Mouse (Mus musculus): Measurements from ENCODE around the gene Mettl23. TPM values are rescaled to one million over a fixed set of nuclear protein-coding genes. Genes with fewer than 3 reads are reported as not detected.
"Not testable (repeated sequence)": the region's sequence is repeated elsewhere in the genome, so short reads cannot be mapped to it uniquely, and the experiment has no call there.

Mettl23 gene
- polyA plus RNA-seq, 1 experiment from 2014 or later: 61.2 TPM

DNA sequence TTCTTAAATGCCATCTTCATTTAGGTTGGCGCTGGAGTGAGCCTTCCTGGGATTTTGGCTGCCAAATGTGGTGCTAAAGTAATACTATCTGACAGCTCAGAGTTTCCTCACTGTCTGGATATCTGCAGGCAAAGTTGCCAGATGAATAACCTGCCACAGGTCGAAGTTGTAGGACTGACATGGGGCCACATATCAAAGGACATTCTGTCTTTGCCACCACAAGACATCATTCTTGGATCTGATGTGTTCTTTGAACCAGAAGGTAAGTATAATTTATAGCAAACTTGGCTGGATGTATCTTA lies 5.8 kb downstream of the Mettl23 start:
- H3K4me3 ChIP-seq (ENCODE audit: low read depth, low read length); H3K4me2 ChIP-seq (ENCODE audit: low read depth); H3K27me3 ChIP-seq (ENCODE audit: control insufficient read depth, insufficient read depth, low read length); H3K36me3 ChIP-seq (ENCODE audit: control insufficient read depth, insufficient read depth, low read length); H3K9me3 ChIP-seq (ENCODE audit: control insufficient read depth, low read length); DNase-seq (ENCODE audit: low spot score); H3K9ac ChIP-seq (ENCODE audit: low read length); ATAC-seq (ENCODE audit: insufficient read depth, low FRiP score, low TSS enrichment); H3K27ac ChIP-seq (ENCODE audit: low read depth, low read length): not testable (repeated sequence)
- WGBS: 86% methylated on average over 2 of the region's 2 CpGs
- peaks cover 18% of the 10 kb centered on the region for H3K4me1 ChIP-seq (ENCODE audit: control insufficient read depth, insufficient read depth, low read length)

DNA sequence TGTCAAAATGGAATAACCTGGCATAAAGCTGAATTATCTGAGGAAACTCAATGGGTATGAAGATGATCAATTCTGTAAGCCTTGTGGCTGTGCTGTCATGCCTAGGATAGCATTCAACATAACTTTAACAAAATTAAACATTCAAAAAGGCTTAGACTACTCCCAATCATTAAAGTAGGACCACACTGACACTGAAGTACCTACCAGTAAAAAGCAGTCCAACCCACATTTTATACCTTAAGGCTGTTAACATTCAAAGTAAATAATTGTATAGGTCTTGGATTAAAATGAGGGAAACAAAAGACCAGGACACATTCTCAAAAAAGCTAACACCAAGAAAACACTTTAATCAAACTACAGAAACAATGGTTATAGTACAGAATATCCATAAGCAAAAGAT lies 6.5 kb downstream of the Mettl23 start:
- H3K4me1 ChIP-seq (ENCODE audit: control insufficient read depth, insufficient read depth, low read length): peaks cover 16% of the 10 kb centered on the region
- H3K4me2 ChIP-seq (ENCODE audit: low read depth): no peak overlapping the region
- no peak for ATAC-seq (ENCODE audit: insufficient read depth, low FRiP score, low TSS enrichment)
- no peaks in the 10 kb centered on the region for H3K27me3 ChIP-seq (ENCODE audit: control insufficient read depth, insufficient read depth, low read length)
- H3K9me3 ChIP-seq (ENCODE audit: control insufficient read depth, low read length): no peaks in the 10 kb centered on the region
- no peak overlapping the region for H3K9ac ChIP-seq (ENCODE audit: low read length)
- no peaks in the 10 kb centered on the region for H3K36me3 ChIP-seq (ENCODE audit: control insufficient read depth, insufficient read depth, low read length)
- no peak for DNase-seq (ENCODE audit: low spot score)
- no peak overlapping the region for H3K27ac ChIP-seq (ENCODE audit: low read depth, low read length)
- no peak overlapping the region for H3K4me3 ChIP-seq (ENCODE audit: low read depth, low read length)

DNA sequence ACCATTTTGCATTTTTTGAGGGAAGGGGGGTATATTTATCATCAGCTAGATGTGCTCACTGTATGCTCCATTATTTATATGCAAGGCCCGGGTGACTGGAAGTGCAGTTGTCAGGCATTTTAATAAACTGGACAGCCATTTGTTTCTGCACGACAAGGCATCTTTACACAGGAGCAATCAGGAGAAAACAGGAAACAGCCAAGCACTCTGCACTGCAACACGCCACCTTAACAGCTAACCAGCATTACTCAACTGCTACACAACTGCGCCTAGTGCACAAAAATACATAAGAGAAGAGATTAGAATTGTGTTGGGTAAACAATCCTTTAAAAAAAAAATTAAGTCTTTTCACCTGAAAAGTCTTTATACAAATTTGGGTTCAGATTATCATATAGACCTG lies 7.0 kb downstream of the Mettl23 start:
- Histone ChIP-seq H3K27ac (ENCODE audit: low read depth, low read length) (no peak overlapping the region), H3K4me3 (ENCODE audit: low read depth, low read length) (peak overlapping the region; percentile 73)
- 75% methylated on average over 4 of the region's 4 CpGs for WGBS

DNA sequence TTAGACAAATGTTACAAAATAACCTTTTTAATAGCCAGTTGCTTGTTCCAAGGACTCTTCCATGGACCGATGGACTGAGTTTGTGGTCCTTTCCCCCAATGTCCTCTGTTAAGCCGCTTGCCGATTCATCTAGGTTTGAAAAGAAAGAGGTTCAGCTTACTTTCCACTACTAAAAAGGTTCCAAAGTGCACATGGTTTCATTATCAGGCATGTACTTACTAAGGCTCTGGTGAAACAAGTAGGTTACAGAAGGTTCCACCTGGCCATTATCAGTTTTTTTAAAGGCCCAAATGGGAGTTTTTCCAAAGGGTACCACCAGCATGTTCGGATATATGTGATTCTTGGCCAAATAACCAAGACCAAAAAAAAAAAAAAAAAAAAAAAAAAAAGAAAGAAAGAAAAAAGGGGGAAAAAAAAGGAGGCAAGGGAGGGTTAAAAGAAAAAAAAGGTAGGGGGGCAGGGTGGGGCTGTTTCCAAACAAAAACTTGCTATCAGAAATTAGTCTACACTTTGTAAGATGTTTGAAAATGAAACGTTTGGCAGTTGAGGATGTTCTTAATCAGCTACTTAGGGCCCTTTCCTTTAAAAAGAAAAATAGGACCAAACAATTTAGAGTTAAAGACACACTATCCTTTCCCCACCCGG lies 7.9 kb downstream of the Mettl23 start:
- WGBS: 52% methylated on average over 6 of the region's 6 CpGs
- Histone ChIP-seq H3K27me3 (ENCODE audit: control insufficient read depth, insufficient read depth, low read length) (no peaks in the 10 kb centered on the region), H3K4me2 (ENCODE audit: low read depth) (peak overlapping the region; percentile 87), H3K4me1 (ENCODE audit: control insufficient read depth, insufficient read depth, low read length) (peaks cover 16% of the 10 kb centered on the region), H3K4me3 (ENCODE audit: low read depth, low read length) (peak overlapping the region; percentile 73), H3K9ac (ENCODE audit: low read length) (peak overlapping the region; percentile 97), H3K36me3 (ENCODE audit: control insufficient read depth, insufficient read depth, low read length) (no peaks in the 10 kb centered on the region), H3K9me3 (ENCODE audit: control insufficient read depth, low read length) (no peaks in the 10 kb centered on the region), H3K27ac (ENCODE audit: low read depth, low read length) (no peak overlapping the region)
- DNase-seq (ENCODE audit: low spot score): no peak
- no peak for ATAC-seq (ENCODE audit: insufficient read depth, low FRiP score, low TSS enrichment)

More for the DNA sequence above, 7.0 kb downstream of the Mettl23 start:
- no peaks in the 10 kb centered on the region for H3K9me3 ChIP-seq (ENCODE audit: control insufficient read depth, low read length)
- ATAC-seq (ENCODE audit: insufficient read depth, low FRiP score, low TSS enrichment): no peak
- H3K4me2 ChIP-seq (ENCODE audit: low read depth): peak overlapping the region; percentile 87; the same call in 1 of the 2 replicates
- DNase-seq (ENCODE audit: low spot score): no peak
- peaks cover 16% of the 10 kb centered on the region for H3K4me1 ChIP-seq (ENCODE audit: control insufficient read depth, insufficient read depth, low read length)
- no peak overlapping the region for H3K9ac ChIP-seq (ENCODE audit: low read length)
- H3K36me3 ChIP-seq (ENCODE audit: control insufficient read depth, insufficient read depth, low read length): no peaks in the 10 kb centered on the region
- no peaks in the 10 kb centered on the region for H3K27me3 ChIP-seq (ENCODE audit: control insufficient read depth, insufficient read depth, low read length)

DNA sequence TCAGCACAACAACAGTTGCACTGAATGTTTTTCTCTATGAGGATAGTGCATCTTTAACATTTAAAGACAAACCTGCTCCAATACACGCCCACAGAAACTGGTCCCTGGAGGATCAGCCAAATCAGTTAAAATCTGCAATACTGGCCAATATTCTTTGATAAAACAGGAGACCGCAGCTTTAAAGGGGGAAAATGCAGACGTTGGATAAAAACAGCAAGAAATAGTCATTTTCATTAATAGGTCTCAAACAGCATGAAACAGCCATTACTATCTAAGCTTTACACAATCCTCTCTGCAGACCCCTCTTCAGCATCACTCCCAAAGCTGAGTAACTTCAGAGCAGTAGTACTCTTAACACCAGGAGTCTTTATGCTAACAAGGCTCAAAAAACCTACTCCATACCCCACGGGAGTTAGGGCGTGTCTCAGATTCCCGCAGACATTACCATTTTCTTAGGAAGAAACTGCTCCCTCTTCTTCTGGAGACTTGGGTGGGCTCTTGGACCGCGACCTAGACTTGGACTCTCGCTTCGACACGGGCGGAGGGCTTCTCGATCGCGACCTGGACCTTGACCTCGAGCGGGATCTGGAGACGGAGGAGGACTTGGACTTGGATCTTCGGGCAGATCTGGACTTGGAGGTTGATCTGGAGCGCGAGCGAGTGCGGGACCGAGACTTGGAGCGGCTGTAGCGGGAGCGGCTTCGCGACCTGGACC lies 8.7 kb downstream of the Mettl23 start:
- Histone ChIP-seq H3K36me3 (ENCODE audit: control insufficient read depth, insufficient read depth, low read length) (no peaks in the 10 kb centered on the region), H3K27me3 (ENCODE audit: control insufficient read depth, insufficient read depth, low read length) (no peaks in the 10 kb centered on the region), H3K27ac (ENCODE audit: low read depth, low read length) (peak overlapping the region; percentile 97), H3K4me3 (ENCODE audit: low read depth, low read length) (peak overlapping the region; percentile 73), H3K4me1 (ENCODE audit: control insufficient read depth, insufficient read depth, low read length) (peaks cover 16% of the 10 kb centered on the region), H3K9me3 (ENCODE audit: control insufficient read depth, low read length) (no peaks in the 10 kb centered on the region), H3K9ac (ENCODE audit: low read length) (peak overlapping the region; percentile 97), H3K4me2 (ENCODE audit: low read depth) (peak overlapping the region; percentile 87)
- 1% methylated on average over 29 of the region's 29 CpGs for WGBS
- ATAC-seq (ENCODE audit: insufficient read depth, low FRiP score, low TSS enrichment) (no peak), DNase-seq (ENCODE audit: low spot score) (no peak)

GRCm38 (mm10) chr11:116852291-116852890 lies 9.3 kb downstream of the Mettl23 start, which contains the start of gene Mfsd11:
Mfsd11 (plus strand) TSS chr11:116852440.
- Histone ChIP-seq H3K4me1 (ENCODE audit: control insufficient read depth, insufficient read depth, low read length) (peaks cover 16% of the 10 kb centered on the region), H3K36me3 (ENCODE audit: control insufficient read depth, insufficient read depth, low read length) (no peaks in the 10 kb centered on the region), H3K4me3 (ENCODE audit: low read depth, low read length) (peak within 1 kb of the TSS; percentile 73), H3K9me3 (ENCODE audit: control insufficient read depth, low read length) (no peaks in the 10 kb centered on the region), H3K27ac (ENCODE audit: low read depth, low read length) (peak within 1 kb of the TSS; percentile 97), H3K27me3 (ENCODE audit: control insufficient read depth, insufficient read depth, low read length) (no peaks in the 10 kb centered on the region), H3K4me2 (ENCODE audit: low read depth) (peak within 1 kb of the TSS; percentile 87), H3K9ac (ENCODE audit: low read length) (peak within 1 kb of the TSS; percentile 97)
- ATAC-seq (ENCODE audit: insufficient read depth, low FRiP score, low TSS enrichment): peak; percentile 57
- DNase-seq (ENCODE audit: low spot score): peak; percentile 72
- 0% methylated on average over 79 of the region's 91 CpGs for WGBS

GRCm38 (mm10) chr11:116852891-116853511 lies 9.9 kb downstream of the Mettl23 start, which contains the start of gene Srsf2:
Srsf2 (minus strand) TSS chr11:116853094.
- DNase-seq (ENCODE audit: low spot score): peak; percentile 98
- H3K27me3 ChIP-seq (ENCODE audit: control insufficient read depth, insufficient read depth, low read length): no peaks in the 10 kb centered on the region
- no peaks in the 10 kb centered on the region for H3K9me3 ChIP-seq (ENCODE audit: control insufficient read depth, low read length)
- peak; percentile 88 for ATAC-seq (ENCODE audit: insufficient read depth, low FRiP score, low TSS enrichment)
- no peaks in the 10 kb centered on the region for H3K36me3 ChIP-seq (ENCODE audit: control insufficient read depth, insufficient read depth, low read length)
- H3K27ac ChIP-seq (ENCODE audit: low read depth, low read length): peak within 1 kb of the TSS; percentile 97
- WGBS: 0% methylated on average over 72 of the region's 74 CpGs
- H3K9ac ChIP-seq (ENCODE audit: low read length): peak within 1 kb of the TSS; percentile 97
- peak within 1 kb of the TSS; percentile 73 for H3K4me3 ChIP-seq (ENCODE audit: low read depth, low read length)
- H3K4me2 ChIP-seq (ENCODE audit: low read depth): peak within 1 kb of the TSS; percentile 87
- peaks cover 16% of the 10 kb centered on the region for H3K4me1 ChIP-seq (ENCODE audit: control insufficient read depth, insufficient read depth, low read length)

DNA sequence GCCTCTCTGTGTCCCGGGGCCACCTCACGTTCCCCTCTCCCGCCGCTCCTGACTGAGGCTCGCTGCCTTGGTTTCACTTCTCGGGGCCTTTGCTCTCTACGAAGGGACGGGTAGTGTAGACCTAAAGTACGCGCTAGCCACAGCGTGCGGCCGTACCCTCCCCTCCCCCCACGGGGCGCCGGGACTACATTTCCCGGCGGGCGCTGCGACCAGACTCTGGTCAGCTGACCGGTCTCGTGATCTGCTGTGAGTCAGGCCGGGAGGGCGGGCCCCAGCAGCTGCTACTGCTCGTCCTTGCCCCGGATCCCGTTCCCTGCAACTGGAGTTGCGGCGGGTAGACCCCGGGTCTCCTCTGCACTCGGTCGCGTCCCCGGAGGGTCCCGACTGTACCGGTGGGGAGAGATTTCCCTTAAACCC lies 10.4 kb downstream of the Mettl23 start:
- peak; percentile 92 for ATAC-seq (ENCODE audit: insufficient read depth, low FRiP score, low TSS enrichment)
- Histone ChIP-seq H3K4me3 (ENCODE audit: low read depth, low read length) (peak overlapping the region; percentile 73), H3K36me3 (ENCODE audit: control insufficient read depth, insufficient read depth, low read length) (no peaks in the 10 kb centered on the region), H3K9me3 (ENCODE audit: control insufficient read depth, low read length) (no peaks in the 10 kb centered on the region), H3K27me3 (ENCODE audit: control insufficient read depth, insufficient read depth, low read length) (no peaks in the 10 kb centered on the region), H3K27ac (ENCODE audit: low read depth, low read length) (peak overlapping the region; percentile 97), H3K4me1 (ENCODE audit: control insufficient read depth, insufficient read depth, low read length) (peaks cover 16% of the 10 kb centered on the region), H3K4me2 (ENCODE audit: low read depth) (peak overlapping the region; percentile 87), H3K9ac (ENCODE audit: low read length) (peak overlapping the region; percentile 97)
- peak; percentile 97 for DNase-seq (ENCODE audit: low spot score)
- under 1% methylated on average over 36 of the region's 36 CpGs for WGBS
